Mouse (Mus musculus) fibroblast of lung, adult 2 months (primary cell): ENCODE measurements around the gene Slc1a2.

Source experiments
- DNase-seq: peaks from one replicate; pipeline ENCODE4 v3.0.0-alpha.2; 2011; ENCODE audit warnings: low read depth

The Slc1a2 gene

GRCm38 (mm10) chr2:102822036-102822435, 163.6 kb downstream of the Slc1a2 start:
- DNase-seq: no peak

GRCm38 (mm10) chr2:102825961-102826633, 167.6 kb downstream of the Slc1a2 start:
- no peak for DNase-seq

- no peak for DNase-seq
Measured at GRCm38 (mm10) chr2:102827841-102828240, 169.4 kb downstream of the Slc1a2 start.

- DNase-seq: no peak
Measured at GRCm38 (mm10) chr2:102828381-102828780, 169.9 kb downstream of the Slc1a2 start.

- no peak for DNase-seq
Measured at GRCm38 (mm10) chr2:102829201-102829600, 170.7 kb downstream of the Slc1a2 start.

- no peak for DNase-seq
Measured at GRCm38 (mm10) chr2:102831547-102831946, 173.1 kb downstream of the Slc1a2 start.

- DNase-seq: no peak
Measured at GRCm38 (mm10) chr2:102838179-102838578, 179.7 kb downstream of the Slc1a2 start.
